Mouse (Mus musculus): ENCODE results near the gene Spata5. TPM values are rescaled to one million over a fixed set of nuclear protein-coding genes. Genes with fewer than 3 reads are reported as not detected.
A peak's percentile ranks its signal among the peaks of the same experiment; 100 is the strongest.

Spata5 gene
- polyA plus RNA-seq, 1 experiment from 2014 or later: 40.6 TPM

DNA sequence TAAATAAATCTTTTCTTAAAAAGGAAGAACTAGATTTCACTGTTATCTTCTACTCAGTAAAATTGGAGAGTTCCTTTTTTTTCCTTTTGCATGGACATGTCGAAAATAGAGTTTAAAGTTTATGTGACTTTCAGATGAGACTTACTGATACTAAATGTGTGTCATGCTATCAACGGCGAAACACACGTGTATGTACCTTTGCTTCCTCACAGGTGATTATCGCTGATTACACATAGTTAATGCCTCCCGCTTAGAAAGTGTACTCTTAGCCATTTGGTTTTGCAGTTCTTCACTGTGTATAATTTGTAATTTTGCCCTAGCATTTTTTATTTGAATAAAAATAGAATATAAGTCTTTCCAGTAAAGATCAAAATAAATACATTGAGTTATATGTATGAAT lies 146.4 kb downstream of the Spata5 start:
- Histone ChIP-seq H3K4me1 (ENCODE audit: control insufficient read depth, insufficient read depth, low read length) (peaks cover 10% of the 10 kb centered on the region), H3K36me3 (ENCODE audit: control insufficient read depth, insufficient read depth, low read length) (no peaks in the 10 kb centered on the region), H3K9me3 (ENCODE audit: control insufficient read depth, low read length) (no peaks in the 10 kb centered on the region), H3K27me3 (ENCODE audit: control insufficient read depth, insufficient read depth, low read length) (no peaks in the 10 kb centered on the region), H3K9ac (ENCODE audit: low read length) (no peak overlapping the region), H3K4me2 (ENCODE audit: low read depth) (no peak overlapping the region), H3K4me3 (ENCODE audit: low read depth, low read length) (no peak overlapping the region), H3K27ac (ENCODE audit: low read depth, low read length) (no peak overlapping the region)
- no peak for DNase-seq (ENCODE audit: low spot score)
- ATAC-seq (ENCODE audit: insufficient read depth, low FRiP score, low TSS enrichment): no peak
- 94% methylated on average over 6 of the region's 6 CpGs for WGBS

DNA sequence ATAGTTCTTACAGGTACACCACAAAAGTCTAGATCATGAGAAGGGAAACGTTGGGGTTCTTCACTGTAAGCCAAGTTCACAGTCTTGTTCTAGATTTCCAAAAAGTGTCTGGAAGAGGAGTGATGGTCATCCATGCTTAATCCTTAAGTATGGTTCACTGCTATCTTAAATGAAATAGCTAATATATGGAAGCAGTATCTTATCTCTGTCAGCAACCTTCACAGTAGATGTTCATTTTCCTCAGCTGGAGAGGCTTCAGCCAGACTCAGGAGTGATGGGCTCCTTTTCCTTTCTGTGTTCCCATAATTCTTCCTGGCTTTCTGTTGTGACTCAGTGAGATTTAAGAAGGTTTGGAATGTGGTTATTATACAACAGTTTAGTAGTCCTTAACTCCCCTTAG lies 147.8 kb downstream of the Spata5 start:
- H3K36me3 ChIP-seq (ENCODE audit: control insufficient read depth, insufficient read depth, low read length): no peaks in the 10 kb centered on the region
- no peak overlapping the region for H3K27ac ChIP-seq (ENCODE audit: low read depth, low read length)
- DNase-seq (ENCODE audit: low spot score) (no peak), ATAC-seq (ENCODE audit: insufficient read depth, low FRiP score, low TSS enrichment) (no peak)
- no peak overlapping the region for H3K4me3 ChIP-seq (ENCODE audit: low read depth, low read length)
- peaks cover 10% of the 10 kb centered on the region for H3K4me1 ChIP-seq (ENCODE audit: control insufficient read depth, insufficient read depth, low read length)
- H3K4me2 ChIP-seq (ENCODE audit: low read depth): no peak overlapping the region
- H3K9ac ChIP-seq (ENCODE audit: low read length): no peak overlapping the region
- H3K27me3 ChIP-seq (ENCODE audit: control insufficient read depth, insufficient read depth, low read length): no peaks in the 10 kb centered on the region
- H3K9me3 ChIP-seq (ENCODE audit: control insufficient read depth, low read length): no peaks in the 10 kb centered on the region
- WGBS: 93% methylated on average over 1 of the region's 1 CpGs

DNA sequence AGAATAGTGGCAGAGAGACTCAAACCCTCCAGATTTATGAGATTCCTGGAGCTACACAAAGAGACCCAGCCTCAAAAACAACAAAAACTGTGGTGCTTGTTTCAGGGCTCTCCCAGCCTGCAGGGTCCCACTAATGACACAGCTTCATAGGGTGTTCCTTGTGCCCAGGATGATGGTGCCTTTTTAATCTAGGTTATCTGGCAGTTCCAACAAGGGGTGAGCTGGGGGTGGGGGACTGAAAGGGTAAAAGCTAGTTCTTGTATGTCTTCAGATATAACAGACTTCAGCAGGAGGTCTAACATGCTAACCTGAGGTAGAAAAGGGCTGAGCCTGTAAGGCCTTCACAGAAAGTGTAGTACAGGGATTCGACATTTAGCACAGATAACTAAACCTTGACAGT lies 149.1 kb downstream of the Spata5 start:
- peaks cover 10% of the 10 kb centered on the region for H3K4me1 ChIP-seq (ENCODE audit: control insufficient read depth, insufficient read depth, low read length)
- ATAC-seq (ENCODE audit: insufficient read depth, low FRiP score, low TSS enrichment) (no peak), DNase-seq (ENCODE audit: low spot score) (no peak)
- H3K27me3 ChIP-seq (ENCODE audit: control insufficient read depth, insufficient read depth, low read length): no peaks in the 10 kb centered on the region
- H3K36me3 ChIP-seq (ENCODE audit: control insufficient read depth, insufficient read depth, low read length): no peaks in the 10 kb centered on the region
- no peak overlapping the region for H3K9ac ChIP-seq (ENCODE audit: low read length)
- H3K9me3 ChIP-seq (ENCODE audit: control insufficient read depth, low read length): no peaks in the 10 kb centered on the region
- 90% methylated on average over 1 of the region's 1 CpGs for WGBS
- H3K27ac ChIP-seq (ENCODE audit: low read depth, low read length): no peak overlapping the region
- no peak overlapping the region for H3K4me3 ChIP-seq (ENCODE audit: low read depth, low read length)
- no peak overlapping the region for H3K4me2 ChIP-seq (ENCODE audit: low read depth)

DNA sequence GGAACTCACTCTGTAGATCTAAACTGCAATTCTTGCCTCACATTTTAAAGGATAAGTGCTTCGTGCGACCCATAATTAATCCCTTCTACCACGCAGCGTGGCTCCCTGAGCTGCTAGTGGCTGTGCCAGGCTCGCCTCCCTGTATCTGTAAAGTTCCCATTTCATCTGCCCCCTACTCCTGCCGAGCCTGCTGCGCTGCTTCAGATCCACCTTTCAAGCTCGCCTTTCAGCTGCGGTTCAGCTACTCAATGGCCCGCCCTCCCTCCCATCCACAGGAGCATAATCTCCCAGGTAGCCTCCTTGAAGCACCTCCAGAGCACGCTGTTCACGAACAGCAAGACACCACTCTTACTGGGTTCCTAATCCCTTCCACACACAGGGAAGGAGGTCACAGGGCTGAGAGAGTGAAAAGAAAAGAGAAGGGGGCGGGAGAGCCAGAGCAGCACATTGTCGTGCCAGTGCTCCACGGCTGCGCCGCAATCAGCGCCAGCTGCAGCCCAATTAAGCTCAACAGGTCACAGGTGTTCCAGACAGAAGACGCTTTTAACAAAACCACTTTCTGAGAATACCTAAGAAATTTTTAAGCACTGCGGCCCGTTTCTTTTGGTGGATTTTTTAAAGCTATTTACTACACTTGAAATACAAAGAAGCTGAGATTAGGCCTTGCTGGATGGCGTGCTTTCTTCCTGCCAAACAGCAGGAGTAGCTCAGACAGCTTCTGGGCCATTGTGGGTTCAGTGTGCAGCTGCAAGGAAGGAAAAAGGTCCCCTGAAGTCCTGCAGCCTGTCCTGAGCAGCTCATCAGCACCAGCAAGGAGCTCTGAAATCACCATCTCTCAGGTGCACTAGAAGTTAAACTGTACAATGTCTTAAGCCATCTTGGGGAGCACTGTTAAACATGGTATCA lies 150.2 kb downstream of the Spata5 start:
- no peak overlapping the region for H3K4me3 ChIP-seq (ENCODE audit: low read depth, low read length)
- no peaks in the 10 kb centered on the region for H3K9me3 ChIP-seq (ENCODE audit: control insufficient read depth, low read length)
- ATAC-seq (ENCODE audit: insufficient read depth, low FRiP score, low TSS enrichment) (no peak), DNase-seq (ENCODE audit: low spot score) (peak; percentile 16)
- H3K4me1 ChIP-seq (ENCODE audit: control insufficient read depth, insufficient read depth, low read length): peaks cover 10% of the 10 kb centered on the region
- H3K27ac ChIP-seq (ENCODE audit: low read depth, low read length): no peak overlapping the region
- H3K9ac ChIP-seq (ENCODE audit: low read length): no peak overlapping the region
- H3K27me3 ChIP-seq (ENCODE audit: control insufficient read depth, insufficient read depth, low read length): no peaks in the 10 kb centered on the region
- 26% methylated on average over 22 of the region's 22 CpGs for WGBS
- H3K4me2 ChIP-seq (ENCODE audit: low read depth): no peak overlapping the region; the same call in 1 of the 2 replicates
- H3K36me3 ChIP-seq (ENCODE audit: control insufficient read depth, insufficient read depth, low read length): no peaks in the 10 kb centered on the region

DNA sequence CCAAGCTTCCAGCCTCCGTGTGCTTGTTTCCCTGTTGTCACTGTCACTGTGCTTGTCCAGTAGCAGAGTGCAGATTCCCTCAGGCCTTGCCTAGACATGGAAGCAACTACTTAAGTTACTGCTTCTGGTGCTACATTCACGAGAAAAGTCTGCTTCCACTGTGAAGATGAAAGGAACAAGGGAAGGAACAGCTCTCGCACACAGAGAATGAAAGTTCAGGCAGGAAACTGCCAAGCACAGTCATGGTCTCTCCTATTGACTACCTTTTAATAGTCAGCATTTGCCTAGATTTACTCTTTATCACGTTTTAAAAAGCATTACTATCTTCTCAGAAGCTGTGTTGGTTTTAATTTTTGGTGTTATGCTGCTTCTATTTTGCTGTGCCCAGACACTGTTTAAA lies 151.9 kb downstream of the Spata5 start:
- Histone ChIP-seq H3K4me1 (ENCODE audit: control insufficient read depth, insufficient read depth, low read length) (peaks cover 10% of the 10 kb centered on the region), H3K9ac (ENCODE audit: low read length) (no peak overlapping the region), H3K36me3 (ENCODE audit: control insufficient read depth, insufficient read depth, low read length) (no peaks in the 10 kb centered on the region), H3K9me3 (ENCODE audit: control insufficient read depth, low read length) (no peaks in the 10 kb centered on the region), H3K4me2 (ENCODE audit: low read depth) (no peak overlapping the region), H3K4me3 (ENCODE audit: low read depth, low read length) (no peak overlapping the region), H3K27ac (ENCODE audit: low read depth, low read length) (no peak overlapping the region), H3K27me3 (ENCODE audit: control insufficient read depth, insufficient read depth, low read length) (no peaks in the 10 kb centered on the region)
- ATAC-seq (ENCODE audit: insufficient read depth, low FRiP score, low TSS enrichment): no peak
- no peak for DNase-seq (ENCODE audit: low spot score)
- 41% methylated on average over 4 of the region's 4 CpGs for WGBS

DNA sequence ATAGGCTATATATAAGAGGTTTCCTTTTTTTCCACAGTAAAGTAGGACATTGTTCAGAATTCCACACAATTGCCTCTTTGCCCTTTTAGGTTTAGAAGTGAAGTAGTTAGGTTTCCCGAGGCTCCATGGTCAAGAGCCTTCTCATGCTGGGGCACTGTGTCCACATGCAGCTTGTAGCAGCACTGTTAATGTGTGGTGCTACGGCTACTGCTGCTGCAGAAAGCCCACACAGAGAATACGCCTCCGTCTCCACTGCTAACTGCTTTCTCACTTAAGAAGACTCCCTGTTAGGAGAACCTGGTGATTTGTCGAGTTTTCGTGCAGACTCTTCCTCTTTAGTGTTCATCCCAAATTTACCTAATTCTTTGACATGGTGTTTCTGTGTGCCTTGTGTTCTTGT lies 152.4 kb downstream of the Spata5 start:
- H3K36me3 ChIP-seq (ENCODE audit: control insufficient read depth, insufficient read depth, low read length): no peaks in the 10 kb centered on the region
- peaks cover 10% of the 10 kb centered on the region for H3K4me1 ChIP-seq (ENCODE audit: control insufficient read depth, insufficient read depth, low read length)
- H3K4me3 ChIP-seq (ENCODE audit: low read depth, low read length): no peak overlapping the region
- H3K9me3 ChIP-seq (ENCODE audit: control insufficient read depth, low read length): no peaks in the 10 kb centered on the region
- ATAC-seq (ENCODE audit: insufficient read depth, low FRiP score, low TSS enrichment): no peak
- WGBS: 76% methylated on average over 6 of the region's 6 CpGs
- no peak overlapping the region for H3K4me2 ChIP-seq (ENCODE audit: low read depth)
- H3K27me3 ChIP-seq (ENCODE audit: control insufficient read depth, insufficient read depth, low read length): no peaks in the 10 kb centered on the region
- no peak overlapping the region for H3K9ac ChIP-seq (ENCODE audit: low read length)
- no peak for DNase-seq (ENCODE audit: low spot score)
- H3K27ac ChIP-seq (ENCODE audit: low read depth, low read length): no peak overlapping the region

DNA sequence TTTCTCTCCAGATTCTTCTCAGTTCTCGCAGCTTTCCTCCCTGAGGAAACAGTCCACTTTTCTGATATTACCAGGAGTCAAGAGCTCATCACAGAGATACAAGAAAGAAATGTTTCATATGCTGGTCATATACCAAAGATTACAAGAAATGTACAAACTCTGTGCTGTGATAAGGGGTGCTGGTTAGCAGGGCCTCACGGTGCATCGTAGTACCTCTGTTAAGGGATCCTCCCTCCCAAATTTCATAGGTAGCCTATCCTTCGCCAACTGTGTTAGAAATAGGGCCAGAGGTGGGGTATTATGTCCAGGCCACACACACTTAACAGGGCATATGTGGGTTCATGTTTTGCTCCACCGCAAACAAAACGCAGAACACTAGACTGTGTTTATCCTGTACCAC lies 157.1 kb downstream of the Spata5 start:
- H3K27me3 ChIP-seq (ENCODE audit: control insufficient read depth, insufficient read depth, low read length): no peaks in the 10 kb centered on the region
- H3K4me2 ChIP-seq (ENCODE audit: low read depth): no peak overlapping the region
- H3K4me3 ChIP-seq (ENCODE audit: low read depth, low read length): no peak overlapping the region
- no peaks in the 10 kb centered on the region; the same call in 1 of the 2 replicates for H3K36me3 ChIP-seq (ENCODE audit: control insufficient read depth, insufficient read depth, low read length)
- H3K9me3 ChIP-seq (ENCODE audit: control insufficient read depth, low read length): no peaks in the 10 kb centered on the region
- DNase-seq (ENCODE audit: low spot score) (no peak), ATAC-seq (ENCODE audit: insufficient read depth, low FRiP score, low TSS enrichment) (no peak)
- no peak overlapping the region for H3K27ac ChIP-seq (ENCODE audit: low read depth, low read length)
- 94% methylated on average over 6 of the region's 6 CpGs for WGBS
- H3K4me1 ChIP-seq (ENCODE audit: control insufficient read depth, insufficient read depth, low read length): no peaks in the 10 kb centered on the region
- H3K9ac ChIP-seq (ENCODE audit: low read length): no peak overlapping the region

DNA sequence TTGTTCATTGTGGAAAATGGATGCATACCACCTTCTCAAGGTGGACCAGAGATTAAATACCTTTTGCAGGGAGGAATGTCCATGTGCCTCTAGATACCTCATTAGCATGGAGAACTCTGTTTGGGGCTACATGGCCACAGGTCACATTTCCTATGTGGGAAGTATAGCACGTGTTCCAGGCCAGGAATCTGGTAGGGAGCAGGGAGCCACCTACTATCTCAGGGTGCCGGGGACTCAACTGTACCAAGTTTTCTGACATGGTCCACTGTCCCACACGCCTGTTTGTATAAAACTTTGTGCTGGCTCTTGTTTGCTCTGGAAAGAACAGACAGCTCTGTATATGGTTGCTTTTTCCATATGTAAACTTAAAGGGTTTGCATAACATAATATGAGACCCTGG lies 158.0 kb downstream of the Spata5 start:
- Histone ChIP-seq H3K9ac (ENCODE audit: low read length) (no peak overlapping the region), H3K27me3 (ENCODE audit: control insufficient read depth, insufficient read depth, low read length) (no peaks in the 10 kb centered on the region), H3K4me1 (ENCODE audit: control insufficient read depth, insufficient read depth, low read length) (no peaks in the 10 kb centered on the region), H3K27ac (ENCODE audit: low read depth, low read length) (no peak overlapping the region), H3K9me3 (ENCODE audit: control insufficient read depth, low read length) (no peaks in the 10 kb centered on the region), H3K36me3 (ENCODE audit: control insufficient read depth, insufficient read depth, low read length) (no peaks in the 10 kb centered on the region; the same call in 1 of the 2 replicates), H3K4me3 (ENCODE audit: low read depth, low read length) (no peak overlapping the region), H3K4me2 (ENCODE audit: low read depth) (no peak overlapping the region)
- no peak for DNase-seq (ENCODE audit: low spot score)
- 90% methylated on average over 3 of the region's 3 CpGs for WGBS
- ATAC-seq (ENCODE audit: insufficient read depth, low FRiP score, low TSS enrichment): no peak

DNA sequence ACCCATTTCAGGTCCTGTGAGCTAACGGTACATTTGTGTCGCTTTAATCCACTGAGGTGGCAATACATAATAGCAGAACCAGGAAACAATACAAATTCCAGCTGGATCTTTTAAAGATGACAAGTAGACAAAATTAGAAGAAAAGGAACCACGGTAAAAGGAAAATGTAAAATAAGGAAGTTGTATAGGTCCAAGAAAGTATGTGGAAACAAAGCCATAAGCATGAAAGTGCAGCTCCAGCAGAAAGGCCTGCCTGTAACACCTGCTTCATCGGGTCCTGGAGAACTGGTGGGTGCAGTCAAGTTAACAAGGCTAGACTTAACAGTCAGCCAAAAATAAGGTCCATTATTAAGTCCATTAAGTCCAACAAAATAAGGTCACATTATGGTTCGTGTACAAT lies 164.9 kb downstream of the Spata5 start:
- H3K36me3 ChIP-seq (ENCODE audit: control insufficient read depth, insufficient read depth, low read length): no peaks in the 10 kb centered on the region
- no peaks in the 10 kb centered on the region for H3K27me3 ChIP-seq (ENCODE audit: control insufficient read depth, insufficient read depth, low read length)
- H3K4me3 ChIP-seq (ENCODE audit: low read depth, low read length): no peak overlapping the region
- ATAC-seq (ENCODE audit: insufficient read depth, low FRiP score, low TSS enrichment) (no peak), DNase-seq (ENCODE audit: low spot score) (no peak)
- H3K27ac ChIP-seq (ENCODE audit: low read depth, low read length): no peak overlapping the region
- no peak overlapping the region for H3K4me2 ChIP-seq (ENCODE audit: low read depth)
- 87% methylated on average over 5 of the region's 5 CpGs for WGBS
- no peak overlapping the region for H3K9ac ChIP-seq (ENCODE audit: low read length)
- H3K4me1 ChIP-seq (ENCODE audit: control insufficient read depth, insufficient read depth, low read length): no peaks in the 10 kb centered on the region; the same call in 1 of the 2 replicates
- H3K9me3 ChIP-seq (ENCODE audit: control insufficient read depth, low read length): no peaks in the 10 kb centered on the region
